Mouse (Mus musculus) embryonic facial prominence, embryonic 15.5 days (tissue): ENCODE measurements at regions not wholly inside any gene's neighbourhood (a gene's known extent, or its start where the extent isn't known, plus 50 kb on each side); places are given as distances from the start of the nearest gene placed in this dataset.

ENCODE experiments used
- ATAC-seq: fragments of 200-750 bp; cut with Nextera tagmentation; 2 replicates; pipeline ENCODE4 v1.8.0; 2017; ENCODE audit warnings: low read depth, moderate TSS enrichment; ENCODE audit not compliant: insufficient number of reproducible peaks, low FRiP score, low TSS enrichment
- H3K27ac ChIP-seq: fragments of 300-500 bp; sonication (generic); replicated peaks from 2 replicates; pipeline ENCODE4 v1.5.1; 2015; ENCODE audit warnings: mild to moderate bottlenecking, inconsistent platforms
- H3K27me3 ChIP-seq: fragments of 300-500 bp; sonication (generic); 2 replicates; pipeline ENCODE4 v1.6.1; 2015; ENCODE audit warnings: inconsistent platforms
- H3K36me3 ChIP-seq: fragments of 300-500 bp; sonication (generic); 2 replicates; pipeline ENCODE4 v1.6.1; 2015; ENCODE audit warnings: mild to moderate bottlenecking, inconsistent platforms
- H3K4me1 ChIP-seq: fragments of 300-500 bp; sonication (generic); 2 replicates; pipeline ENCODE4 v1.6.1; 2015; ENCODE audit warnings: inconsistent platforms
- H3K4me2 ChIP-seq: fragments of 300-500 bp; sonication (generic); replicated peaks from 2 replicates; pipeline ENCODE4 v1.6.1; 2015; ENCODE audit warnings: mild to moderate bottlenecking, inconsistent platforms
- H3K4me3 ChIP-seq: fragments of 300-500 bp; sonication (generic); replicated peaks from 2 replicates; pipeline ENCODE4 v1.5.1; 2015; ENCODE audit warnings: mild to moderate bottlenecking, inconsistent platforms
- H3K9ac ChIP-seq: fragments of 300-500 bp; sonication (generic); 2 replicates; pipeline ENCODE4 v1.6.1; 2015; ENCODE audit warnings: inconsistent platforms
- H3K9me3 ChIP-seq: fragments of 300-500 bp; sonication (generic); replicated peaks from 2 replicates; pipeline ENCODE4 v1.6.1; 2016; ENCODE audit warnings: inconsistent platforms
- WGBS: fragments of 180-500 bp; shearing (Covaris S2); methylation state at CpG from one replicate; pipeline ENCODE4 v1.1.7; 2015; 5-methylcytosine and 5-hydroxymethylcytosine counted together

GRCm38 (mm10) chr7:50993707-50994106 is 394.7 kb downstream of the 4933405O20Rik start:
- WGBS, result 45% methylated on average over 1 of the region's 1 CpGs
- H3K9ac ChIP-seq, result no peak overlapping the region
- no peak for ATAC-seq
- no peaks in the 10 kb centered on the region for H3K27me3 ChIP-seq
- no peaks in the 10 kb centered on the region for H3K36me3 ChIP-seq
- H3K4me2 ChIP-seq, result no peak overlapping the region
- H3K27ac ChIP-seq, result no peak overlapping the region
- H3K9me3 ChIP-seq, result no peaks in the 10 kb centered on the region
- H3K4me3 ChIP-seq, result no peak overlapping the region
- no peaks in the 10 kb centered on the region for H3K4me1 ChIP-seq

DNA sequence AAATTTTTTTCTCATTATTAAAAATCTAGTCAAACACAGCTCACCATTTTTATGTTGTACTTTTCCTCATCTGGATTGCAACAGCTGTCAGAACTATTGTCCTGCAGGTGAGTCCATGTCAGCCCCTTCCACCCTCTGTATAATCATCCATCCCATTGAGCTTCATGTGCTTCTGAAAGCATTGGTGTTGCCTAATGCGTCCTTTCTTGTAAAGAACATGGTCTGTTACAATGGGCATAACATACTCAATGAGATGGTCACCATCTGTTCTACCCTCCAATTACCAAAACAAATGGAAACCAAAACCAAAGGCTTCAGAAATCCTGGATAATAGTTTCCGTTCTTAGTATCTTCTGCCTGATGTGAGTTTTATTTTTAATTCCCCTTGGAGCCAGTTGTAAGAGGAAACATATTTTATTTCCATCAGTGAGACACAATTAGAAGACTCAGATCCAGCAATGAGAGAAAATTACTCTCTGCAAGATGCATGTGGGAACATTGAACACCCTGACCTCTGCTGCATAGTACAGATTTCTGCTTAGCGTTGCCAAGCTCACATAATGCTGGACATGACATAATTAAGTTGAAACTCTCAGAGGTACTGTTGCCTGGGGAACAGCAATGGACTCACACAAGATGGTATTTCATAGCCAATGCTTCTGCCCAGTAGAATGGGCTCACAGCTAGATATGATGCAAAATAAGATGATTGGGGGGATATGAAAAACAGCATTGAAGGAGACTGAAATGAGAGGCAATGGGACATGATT is 443.1 kb downstream of the 4933405O20Rik start:
- Histone ChIP-seq H3K4me2 (no peak overlapping the region), H3K4me3 (no peak overlapping the region), H3K4me1 (no peaks in the 10 kb centered on the region), H3K27me3 (no peaks in the 10 kb centered on the region), H3K9me3 (no peaks in the 10 kb centered on the region), H3K27ac (no peak overlapping the region), H3K36me3 (no peaks in the 10 kb centered on the region), H3K9ac (no peak overlapping the region)
- 61% methylated on average over 3 of the region's 3 CpGs for WGBS
- no peak for ATAC-seq

GRCm38 (mm10) chr7:51051496-51051895 is 452.5 kb downstream of the 4933405O20Rik start:
- Histone ChIP-seq H3K9me3 (no peaks in the 10 kb centered on the region), H3K36me3 (no peaks in the 10 kb centered on the region), H3K27me3 (no peaks in the 10 kb centered on the region), H3K9ac (no peak overlapping the region), H3K4me2 (no peak overlapping the region), H3K4me1 (no peaks in the 10 kb centered on the region), H3K4me3 (no peak overlapping the region), H3K27ac (no peak overlapping the region)
- no peak for ATAC-seq
- 69% methylated on average over 3 of the region's 3 CpGs for WGBS

GRCm38 (mm10) chr7:51068376-51068775 is 442.5 kb upstream of the Ano5 start:
- Histone ChIP-seq H3K4me2 (no peak overlapping the region), H3K36me3 (no peaks in the 10 kb centered on the region), H3K4me3 (no peak overlapping the region), H3K27me3 (no peaks in the 10 kb centered on the region), H3K9me3 (no peaks in the 10 kb centered on the region), H3K27ac (no peak overlapping the region), H3K9ac (no peak overlapping the region), H3K4me1 (no peaks in the 10 kb centered on the region)
- ATAC-seq, result no peak
- 16% methylated on average over 1 of the region's 1 CpGs for WGBS

DNA sequence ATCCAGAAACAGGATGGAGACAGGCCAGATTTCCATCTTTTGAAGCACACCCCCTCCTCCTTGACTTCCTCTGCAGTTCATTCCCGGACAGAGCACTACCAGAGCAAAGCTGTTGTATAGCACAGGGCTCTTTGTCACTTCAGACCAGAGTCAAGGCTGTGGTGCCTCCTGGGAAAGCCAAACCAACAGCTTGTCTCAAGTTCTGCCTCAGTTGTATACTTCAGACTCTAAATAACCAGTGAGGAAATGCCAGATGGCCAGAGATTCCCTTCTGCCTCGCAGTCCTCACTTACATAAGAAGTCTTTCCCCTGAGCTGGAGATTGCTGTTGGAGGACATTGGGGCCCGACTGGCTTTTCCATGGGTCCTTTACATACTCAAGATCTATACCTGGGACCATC is 417.1 kb upstream of the Ano5 start:
- Histone ChIP-seq H3K9ac (no peak overlapping the region), H3K4me1 (no peaks in the 10 kb centered on the region), H3K4me3 (no peak overlapping the region), H3K9me3 (no peaks in the 10 kb centered on the region), H3K36me3 (no peaks in the 10 kb centered on the region), H3K4me2 (no peak overlapping the region), H3K27ac (no peak overlapping the region), H3K27me3 (no peaks in the 10 kb centered on the region)
- ATAC-seq, result no peak
- 66% methylated on average over 3 of the region's 3 CpGs for WGBS

- 45% methylated on average over 2 of the region's 2 CpGs for WGBS
- Histone ChIP-seq H3K27ac (no peak overlapping the region), H3K27me3 (no peaks in the 10 kb centered on the region), H3K4me2 (no peak overlapping the region), H3K36me3 (no peaks in the 10 kb centered on the region), H3K4me3 (no peak overlapping the region), H3K9ac (no peak overlapping the region), H3K4me1 (no peaks in the 10 kb centered on the region), H3K9me3 (no peaks in the 10 kb centered on the region)
- no peak for ATAC-seq
Observed at GRCm38 (mm10) chr7:51101166-51101565, 409.7 kb upstream of the Ano5 start.

DNA sequence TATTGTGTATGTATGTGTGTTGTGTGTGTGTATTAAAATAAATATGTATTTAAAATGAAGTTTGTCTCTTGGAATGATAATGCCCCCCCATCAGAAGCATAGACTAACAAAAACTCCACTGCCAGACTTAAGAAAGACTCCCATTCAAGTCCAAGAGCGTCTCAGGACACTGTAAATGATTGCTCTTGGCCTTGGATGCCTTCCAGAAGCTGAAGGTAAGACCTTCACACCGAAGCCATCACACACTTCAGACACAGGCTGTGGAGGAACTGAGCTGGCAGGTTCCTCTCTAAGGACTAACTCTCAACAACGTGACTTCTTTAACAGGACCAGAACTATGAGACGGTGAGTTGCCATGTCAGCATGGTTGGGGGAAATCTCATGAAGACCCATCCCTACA is 370.0 kb upstream of the Ano5 start:
- Histone ChIP-seq H3K4me2 (no peak overlapping the region), H3K27me3 (no peaks in the 10 kb centered on the region), H3K9me3 (no peaks in the 10 kb centered on the region), H3K4me1 (no peaks in the 10 kb centered on the region), H3K36me3 (no peaks in the 10 kb centered on the region), H3K9ac (no peak overlapping the region), H3K27ac (no peak overlapping the region), H3K4me3 (no peak overlapping the region)
- no peak for ATAC-seq
- WGBS, result 80% methylated on average over 4 of the region's 4 CpGs

DNA sequence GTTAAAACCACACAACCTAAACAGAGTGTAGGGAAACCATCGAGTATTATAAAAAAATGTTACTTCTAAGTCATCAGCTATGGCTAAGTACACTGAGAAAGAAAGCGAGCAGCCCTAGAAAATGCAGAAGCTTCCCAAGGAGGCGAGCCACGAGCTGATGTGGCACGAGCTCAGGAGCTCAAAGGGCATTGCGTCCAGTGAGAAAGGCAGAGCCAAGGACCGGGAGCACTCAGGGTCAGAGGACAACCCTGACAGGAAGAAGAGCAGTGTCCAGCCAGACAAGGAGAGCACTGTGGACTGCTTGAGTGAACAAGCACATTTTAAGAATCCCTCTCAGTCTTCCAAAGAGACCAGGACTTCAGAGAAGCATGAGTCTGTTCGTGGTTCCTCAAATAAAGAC is 335.6 kb upstream of the Ano5 start:
- 68% methylated on average over 8 of the region's 8 CpGs for WGBS
- Histone ChIP-seq H3K27ac (no peak overlapping the region), H3K4me1 (no peaks in the 10 kb centered on the region), H3K36me3 (no peaks in the 10 kb centered on the region), H3K9ac (no peak overlapping the region), H3K27me3 (no peaks in the 10 kb centered on the region), H3K4me2 (no peak overlapping the region), H3K9me3 (no peaks in the 10 kb centered on the region), H3K4me3 (no peak overlapping the region)
- no peak for ATAC-seq

DNA sequence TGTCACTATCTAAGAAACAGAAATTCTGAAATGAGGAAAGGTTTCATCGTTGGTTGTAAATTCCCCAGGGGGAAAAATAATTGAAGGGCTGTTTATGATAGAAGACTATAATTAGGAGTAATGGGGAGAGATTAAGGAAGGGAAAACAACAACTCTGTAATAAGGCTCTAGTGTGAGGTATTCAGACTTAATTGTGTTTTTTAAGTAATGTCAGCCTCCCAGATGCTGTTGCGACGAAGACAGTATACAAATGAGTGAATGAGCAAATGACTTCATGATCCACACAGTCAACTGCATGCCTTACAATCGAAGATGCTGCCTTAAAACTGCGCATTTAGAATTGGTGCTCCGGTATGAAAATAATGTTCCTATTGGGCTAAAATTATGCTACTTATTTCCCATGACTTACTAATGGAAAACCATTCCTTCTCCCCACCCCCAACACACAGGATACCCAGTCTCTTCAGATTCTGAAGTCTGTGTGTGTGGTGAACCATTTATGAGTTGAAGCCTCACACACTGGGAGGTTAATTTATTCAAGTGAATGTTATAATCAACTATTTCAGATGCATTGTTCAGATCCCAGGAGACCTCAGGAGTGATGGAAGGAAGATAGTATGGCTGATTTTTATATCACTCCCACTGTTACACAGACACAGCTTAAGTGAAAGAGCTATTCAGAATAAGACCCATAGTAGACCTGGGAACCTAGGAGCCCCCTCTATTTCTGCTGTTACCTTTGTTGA is 295.2 kb upstream of the Ano5 start:
- WGBS, result 73% methylated on average over 6 of the region's 6 CpGs
- H3K4me1 ChIP-seq, result no peaks in the 10 kb centered on the region
- no peak overlapping the region for H3K4me2 ChIP-seq
- H3K27me3 ChIP-seq, result no peaks in the 10 kb centered on the region
- ATAC-seq, result no peak
- H3K36me3 ChIP-seq, result no peaks in the 10 kb centered on the region
- H3K4me3 ChIP-seq, result no peak overlapping the region
- H3K9ac ChIP-seq, result no peak overlapping the region
- no peak overlapping the region for H3K27ac ChIP-seq
- H3K9me3 ChIP-seq, result no peaks in the 10 kb centered on the region

GRCm38 (mm10) chr7:51216233-51216605 is 294.6 kb upstream of the Ano5 start:
- 85% methylated on average over 3 of the region's 3 CpGs for WGBS
- no peak overlapping the region for H3K27ac ChIP-seq
- H3K27me3 ChIP-seq, result no peaks in the 10 kb centered on the region
- no peaks in the 10 kb centered on the region for H3K36me3 ChIP-seq
- no peaks in the 10 kb centered on the region for H3K4me1 ChIP-seq
- no peak overlapping the region for H3K9ac ChIP-seq
- no peak overlapping the region for H3K4me2 ChIP-seq
- no peak overlapping the region for H3K4me3 ChIP-seq
- no peaks in the 10 kb centered on the region for H3K9me3 ChIP-seq
- ATAC-seq, result no peak

- WGBS, result 83% methylated on average over 4 of the region's 4 CpGs
- no peak overlapping the region for H3K4me2 ChIP-seq
Observed at GRCm38 (mm10) chr7:51221351-51221750, 289.5 kb upstream of the Ano5 start.

DNA sequence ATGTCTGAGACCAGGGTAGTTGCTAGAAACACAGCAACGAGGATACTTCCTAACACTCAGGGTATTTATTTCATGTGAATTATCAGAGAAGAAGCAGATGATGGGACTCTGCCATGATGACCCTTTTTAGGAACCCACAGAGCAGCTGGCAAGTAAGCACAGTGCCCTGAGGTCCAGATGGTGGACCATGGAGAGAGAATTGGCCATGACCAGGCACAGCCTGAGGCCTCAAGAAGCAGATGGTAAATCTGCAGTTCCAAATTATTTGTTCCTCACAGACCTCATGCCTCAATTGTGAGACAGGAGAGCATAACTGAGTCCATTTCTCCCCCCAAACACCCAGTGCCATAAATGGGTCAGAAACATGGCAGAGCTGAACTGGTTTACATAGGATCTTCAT is 289.0 kb upstream of the Ano5 start:
- Histone ChIP-seq H3K4me3 (no peak overlapping the region), H3K27me3 (no peaks in the 10 kb centered on the region), H3K4me1 (no peaks in the 10 kb centered on the region), H3K36me3 (no peaks in the 10 kb centered on the region), H3K27ac (no peak overlapping the region), H3K9me3 (no peaks in the 10 kb centered on the region), H3K4me2 (no peak overlapping the region), H3K9ac (no peak overlapping the region)
- WGBS, result 75% methylated on average over 1 of the region's 1 CpGs
- no peak for ATAC-seq

More at GRCm38 (mm10) chr7:51221351-51221750, 289.5 kb upstream of the Ano5 start:
- no peak overlapping the region for H3K4me3 ChIP-seq
- no peak overlapping the region for H3K9ac ChIP-seq
- no peaks in the 10 kb centered on the region for H3K27me3 ChIP-seq
- no peaks in the 10 kb centered on the region for H3K4me1 ChIP-seq
- no peak for ATAC-seq
- no peaks in the 10 kb centered on the region for H3K36me3 ChIP-seq
- no peaks in the 10 kb centered on the region for H3K9me3 ChIP-seq
- H3K27ac ChIP-seq, result no peak overlapping the region
